Mouse (Mus musculus): Measurements from ENCODE around the gene Rabl2.

DNA sequence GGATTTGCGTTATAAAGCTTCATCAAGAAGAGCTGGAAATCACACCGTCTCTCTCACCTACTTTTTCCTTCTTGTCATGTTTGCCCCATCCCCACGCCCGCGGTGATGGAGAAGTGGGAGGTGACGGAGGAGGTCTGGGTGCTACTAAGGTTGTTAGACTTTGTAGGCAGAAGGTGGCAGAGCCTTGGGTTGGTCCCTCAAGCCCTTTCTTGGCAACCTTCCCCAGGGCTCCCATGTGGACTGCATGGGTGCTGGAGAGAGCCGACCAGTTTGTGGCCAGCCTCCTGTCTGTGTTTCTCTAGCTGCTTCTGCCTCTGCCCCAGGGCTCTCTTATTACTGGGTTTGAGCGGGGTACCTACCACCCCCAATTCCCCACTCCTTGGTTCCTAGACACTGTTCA is 41.2 kb downstream of the Rabl2 start:
- TF ChIP-seq CTCF (IDR thresholded peaks at IDR 0.05; ENCODE audit: borderline replicate concordance, insufficient read depth, low read length) (no peak), POLR2A (IDR thresholded peaks at IDR 0.05; ENCODE audit: low read depth, low read length) (no peak)

All from embryonic fibroblast, embryonic 13.5 days (primary cell).